Mouse (Mus musculus) CH12.LX (cell line): Measurements from ENCODE around the gene Ifitm7. TPM values are rescaled to one million over a fixed set of nuclear protein-coding genes. Genes with fewer than 3 reads are reported as not detected.

ENCODE experiments used
- DNase-seq: peaks from one replicate; pipeline ENCODE4 v3.0.0-alpha.2; 2013; ENCODE audit errors: extremely low read depth
- H3K27ac ChIP-seq: 2 replicates; pipeline ENCODE4 v1.5.1; 2012; ENCODE audit warnings: low read depth, mild to moderate bottlenecking, control low read depth, moderate library complexity; ENCODE audit not compliant: insufficient read depth
- H3K27me3 ChIP-seq: replicated peaks from 2 replicates; pipeline ENCODE3; 2012; ENCODE audit warnings: inconsistent platforms
- H3K36me3 ChIP-seq, 2 experiments: replicated peaks in 1 of 2; 2 replicates each; pipeline versions ENCODE3 to v1.6.1; 2012; ENCODE audit warnings: inconsistent platforms in 1 of 2, low read length in 1 of 2, mild to moderate bottlenecking in 1 of 2, mixed read lengths in 1 of 2, moderate library complexity in 1 of 2; ENCODE audit not compliant: control insufficient read depth in 1 of 2, insufficient read depth in 1 of 2
- H3K4me1 ChIP-seq, 2 experiments: 2 replicates each; pipeline ENCODE4 v1.6.1; 2012; ENCODE audit warnings: inconsistent platforms in 1 of 2, moderate library complexity in 1 of 2; ENCODE audit not compliant: insufficient read depth in 2 of 2, control insufficient read depth in 1 of 2
- H3K4me2 ChIP-seq: 2 replicates; pipeline ENCODE4 v1.6.1; 2012; ENCODE audit warnings: low read depth, mild to moderate bottlenecking, control low read depth; ENCODE audit not compliant: poor library complexity, insufficient read depth, severe bottlenecking
- H3K4me3 ChIP-seq, 3 experiments: fragments of 150-350 bp in 1 of 3; sonication (generic) in 1 of 3; replicated peaks in 1 of 3; 2 replicates each; pipeline versions ENCODE3 to v1.5.1; 2011 to 2012; ENCODE audit warnings: low read depth in 2 of 3, low read length in 2 of 3, mild to moderate bottlenecking in 2 of 3, moderate library complexity in 2 of 3, control low read depth in 1 of 3, improper control_type of control experiment in 1 of 3, inconsistent platforms in 1 of 3, mixed read lengths in 1 of 3; ENCODE audit not compliant: poor library complexity in 1 of 3
- H3K79me2 ChIP-seq: replicated peaks from 2 replicates; pipeline ENCODE4 v1.6.1; 2012; ENCODE audit warnings: mild to moderate bottlenecking, moderate library complexity; ENCODE audit not compliant: control insufficient read depth, poor library complexity, insufficient read depth, severe bottlenecking; ENCODE audit errors: extremely low read depth
- H3K9ac ChIP-seq: 2 replicates; pipeline ENCODE4 v1.6.1; 2012; ENCODE audit warnings: low read depth, mild to moderate bottlenecking, control low read depth, moderate library complexity; ENCODE audit not compliant: insufficient read depth
- H3K9me3 ChIP-seq: replicated peaks from 2 replicates; pipeline ENCODE3; 2012; ENCODE audit warnings: low read length, inconsistent platforms, mixed read lengths
- BHLHE40 ChIP-seq: IDR thresholded peaks from 2 replicates; pipeline ENCODE4 v1.6.1; 2011; ENCODE audit warnings: mild to moderate bottlenecking, low read depth, low read length, improper control_type of control experiment
- CHD1 ChIP-seq: IDR thresholded peaks from 2 replicates; pipeline ENCODE4 v1.6.1; 2012; ENCODE audit warnings: low read depth, low read length, improper control_type of control experiment, inconsistent platforms
- CHD2 ChIP-seq: IDR thresholded peaks from 2 replicates; pipeline ENCODE4 v1.6.1; 2011; ENCODE audit warnings: low read length, improper control_type of control experiment
- CTCF ChIP-seq, 2 experiments: IDR thresholded peaks in 1 of 2; conservative IDR thresholded peaks in 1 of 2; 2 replicates each; pipeline ENCODE4 v1.5.1; 2011 to 2012; ENCODE audit warnings: low read depth in 2 of 2, low read length in 2 of 2, improper control_type of control experiment in 1 of 2, inconsistent platforms in 1 of 2, mild to moderate bottlenecking in 1 of 2, moderate library complexity in 1 of 2
- E2F4 ChIP-seq: IDR thresholded peaks from 2 replicates; pipeline ENCODE4 v1.6.1; 2011; ENCODE audit warnings: low read depth, low read length, improper control_type of control experiment; ENCODE audit not compliant: insufficient replicate concordance
- ELF1 ChIP-seq: IDR thresholded peaks from 2 replicates; pipeline ENCODE4 v1.6.1; 2014; ENCODE audit warnings: low read depth, mild to moderate bottlenecking, inconsistent platforms, low read length, improper control_type of control experiment
- EP300 ChIP-seq: IDR thresholded peaks from 2 replicates; pipeline ENCODE4 v1.6.1; 2011; ENCODE audit warnings: low read length, improper control_type of control experiment
- ETS1 ChIP-seq: conservative IDR thresholded peaks from 2 replicates; pipeline ENCODE4 v1.6.1; 2012; ENCODE audit warnings: low read depth, mild to moderate bottlenecking, inconsistent platforms, low read length, improper control_type of control experiment, moderate library complexity
- GABPA ChIP-seq: IDR thresholded peaks from 2 replicates; pipeline ENCODE4 v1.6.1; 2012; ENCODE audit warnings: low read depth, low read length, improper control_type of control experiment, inconsistent platforms; ENCODE audit not compliant: insufficient replicate concordance
- HCFC1 ChIP-seq: IDR thresholded peaks from 2 replicates; pipeline ENCODE4 v1.6.1; 2012; ENCODE audit warnings: low read depth, mild to moderate bottlenecking, inconsistent platforms, low read length, improper control_type of control experiment
- JUND ChIP-seq: conservative IDR thresholded peaks from 2 replicates; pipeline ENCODE4 v1.6.1; 2011; ENCODE audit warnings: low read depth, low read length, improper control_type of control experiment
- MAX ChIP-seq: IDR thresholded peaks from 2 replicates; pipeline ENCODE4 v1.6.1; 2011; ENCODE audit warnings: low read length, improper control_type of control experiment
- MAZ ChIP-seq: IDR thresholded peaks from 2 replicates; pipeline ENCODE4 v1.6.1; 2012; ENCODE audit warnings: low read depth, mild to moderate bottlenecking, inconsistent platforms, low read length, improper control_type of control experiment, moderate library complexity
- MEF2A ChIP-seq: IDR thresholded peaks from 2 replicates; pipeline ENCODE4 v1.6.1; 2014; ENCODE audit warnings: low read depth, mild to moderate bottlenecking, inconsistent platforms, low read length, improper control_type of control experiment, borderline replicate concordance
- MXI1 ChIP-seq: IDR thresholded peaks from 2 replicates; pipeline ENCODE4 v1.6.1; 2011; ENCODE audit warnings: mild to moderate bottlenecking, low read depth, low read length, improper control_type of control experiment
- MYC ChIP-seq: IDR thresholded peaks from 2 replicates; pipeline ENCODE4 v1.6.1; 2011; ENCODE audit warnings: low read depth, mild to moderate bottlenecking, improper control_type of control experiment, low read length
- NELFE ChIP-seq: IDR thresholded peaks from 2 replicates; pipeline ENCODE4 v1.6.1; 2011; ENCODE audit warnings: low read depth, low read length, improper control_type of control experiment
- NRF1 ChIP-seq: IDR thresholded peaks from 2 replicates; pipeline ENCODE4 v1.6.1; 2014; ENCODE audit warnings: low read depth, mild to moderate bottlenecking, inconsistent platforms, low read length, improper control_type of control experiment, moderate library complexity
- POLR2A ChIP-seq: IDR thresholded peaks from 2 replicates; pipeline ENCODE4 v1.6.1; 2011; ENCODE audit warnings: low read depth, mild to moderate bottlenecking, improper control_type of control experiment, low read length
- POLR2AphosphoS2 ChIP-seq: IDR thresholded peaks from 2 replicates; pipeline ENCODE4 v1.6.1; 2011; ENCODE audit warnings: low read depth, low read length, improper control_type of control experiment
- RAD21 ChIP-seq: IDR thresholded peaks from 2 replicates; pipeline ENCODE4 v1.6.1; 2011; ENCODE audit warnings: low read depth, mild to moderate bottlenecking, low read length, improper control_type of control experiment, moderate library complexity
- SIN3A ChIP-seq: IDR thresholded peaks from 2 replicates; pipeline ENCODE4 v1.6.1; 2012; ENCODE audit warnings: low read length, improper control_type of control experiment, inconsistent platforms
- SMC3 ChIP-seq: IDR thresholded peaks from 2 replicates; pipeline ENCODE4 v1.6.1; 2011; ENCODE audit warnings: low read depth, low read length, improper control_type of control experiment
- TBP ChIP-seq: conservative IDR thresholded peaks from 2 replicates; pipeline ENCODE4 v1.6.1; 2011; ENCODE audit warnings: low read depth, low read length, improper control_type of control experiment
- TCF12 ChIP-seq: IDR thresholded peaks from 2 replicates; pipeline ENCODE4 v1.6.1; 2014; ENCODE audit warnings: low read depth, mild to moderate bottlenecking, inconsistent platforms, low read length, improper control_type of control experiment
- USF1 ChIP-seq: IDR thresholded peaks from 2 replicates; pipeline ENCODE4 v1.6.1; 2014; ENCODE audit warnings: low read depth, mild to moderate bottlenecking, inconsistent platforms, low read length, improper control_type of control experiment
- USF2 ChIP-seq: conservative IDR thresholded peaks from 2 replicates; pipeline ENCODE4 v1.6.1; 2011; ENCODE audit warnings: low read depth, low read length, improper control_type of control experiment
- ZMIZ1 ChIP-seq: IDR thresholded peaks from 2 replicates; pipeline ENCODE4 v1.6.1; 2012; ENCODE audit warnings: low read depth, mild to moderate bottlenecking, inconsistent platforms, low read length, improper control_type of control experiment
- ZNF384 ChIP-seq: IDR thresholded peaks from 2 replicates; pipeline ENCODE4 v1.6.1; 2012; ENCODE audit warnings: low read depth, low read length, improper control_type of control experiment, inconsistent platforms
- dilution Hi-C: fragments of 300-500 bp; cut with MboI; formaldehyde crosslinking; loops from 2 replicates; pipeline ENCODE4 v1.14.3; 2020; ENCODE audit warnings: low sequenced_read_pairs; ENCODE audit not compliant: extremely low pct_unique_long_range_greater_than_20kb, extremely low pct_ligation_motif_present
- in situ Hi-C: fragments of 300-500 bp; cut with MboI; formaldehyde crosslinking; loops from 3 replicates; pipeline ENCODE4 v1.14.3; 2019; ENCODE audit warnings: low sequenced_read_pairs, low pct_ligation_motif_present, low pct_unique_long_range_greater_than_20kb, mixed read lengths
- polyA plus RNA-seq: library from polyadenylated mRNA; unstranded; fragments of >175 nt; gene quantifications from 2 replicates; pipeline ENCODE4 v1.2.1, GENCODE M21; 2012; ENCODE audit warnings: low read depth; ENCODE audit not compliant: insufficient read length
- total RNA-seq, 2 experiments: library from RNA; depleted of rRNA; stranded (reverse); fragments of 300-350 nt in 1 of 2; fragments of >200 nt in 1 of 2; gene quantifications; 2 replicates each; pipeline ENCODE4 v1.2.3; 2012 to 2014

Ifitm7 gene
- total and polyA plus RNA-seq, 3 experiments = not detected

- H3K4me3 ChIP-seq = no peak overlapping the region
- TF ChIP-seq USF2 = no peak
- no peak for TF ChIP-seq RAD21
- no peak for TF ChIP-seq MYC
- no peak for TF ChIP-seq TBP
- TF ChIP-seq ZNF384 = no peak
- no peak for TF ChIP-seq USF1
- no peak for TF ChIP-seq ELF1
- no peak for TF ChIP-seq POLR2AphosphoS2
- no peak for TF ChIP-seq BHLHE40
- no peak for TF ChIP-seq CTCF (conservative IDR thresholded peaks at IDR 0.05 in 1 of 2, IDR thresholded peaks at IDR 0.05 in 1 of 2; ENCODE audit: low read depth in 2 of 2, low read length in 2 of 2)
- no peak for TF ChIP-seq SIN3A
- no peak for TF ChIP-seq E2F4
- TF ChIP-seq ETS1 = no peak
- no peak for TF ChIP-seq JUND
- TF ChIP-seq EP300 = no peak
- no peak for TF ChIP-seq NELFE
- no peak for TF ChIP-seq MAX
- TF ChIP-seq CHD2 = no peak
- dilution Hi-C loops = no loop called here
- no peaks in the 10 kb centered on the region for H3K79me2 ChIP-seq
- H3K27ac ChIP-seq = no peak overlapping the region
- in situ Hi-C loops = no loop called here
- no peaks in the 10 kb centered on the region for H3K36me3 ChIP-seq
- H3K4me2 ChIP-seq = no peak overlapping the region
- H3K4me1 ChIP-seq = peaks cover 0 to 13% of the 10 kb centered on the region in 2 experiments; a peak in 3 of 4 replicates
- H3K9me3 ChIP-seq = peaks cover 4% of the 10 kb centered on the region
- no peak overlapping the region for H3K9ac ChIP-seq
- H3K27me3 ChIP-seq = no peaks in the 10 kb centered on the region
- DNase-seq = no peak
Observed at GRCm38 (mm10) chr16:13940847-13941395, 45.8 kb downstream of the Ifitm7 start.

GRCm38 (mm10) chr16:13940139-13940846, 46.4 kb downstream of the Ifitm7 start:
- in situ Hi-C loops = no loop called here
- Histone ChIP-seq H3K27ac (no peak overlapping the region), H3K4me1 (peaks cover 0 to 13% of the 10 kb centered on the region in 2 experiments; a peak in 3 of 4 replicates), H3K4me3 (no peak overlapping the region), H3K79me2 (no peaks in the 10 kb centered on the region), H3K4me2 (no peak overlapping the region), H3K27me3 (no peaks in the 10 kb centered on the region), H3K9ac (no peak overlapping the region), H3K36me3 (no peaks in the 10 kb centered on the region), H3K9me3 (peaks cover 4% of the 10 kb centered on the region)
- no peak for DNase-seq
- TF ChIP-seq GABPA (no peak), ZNF384 (no peak), SMC3 (no peak), MYC (no peak), MXI1 (no peak), CHD1 (no peak), SIN3A (no peak), TCF12 (no peak), ELF1 (no peak), MEF2A (no peak), POLR2AphosphoS2 (no peak), CHD2 (no peak), USF1 (no peak), POLR2A (no peak), HCFC1 (no peak), JUND (no peak), MAZ (no peak), ZMIZ1 (no peak), NRF1 (no peak), EP300 (no peak)
- dilution Hi-C loops = no loop called here
